Comparison of ENCODE assay signal across 16 mouse cellular contexts in the genomic region with DNA sequence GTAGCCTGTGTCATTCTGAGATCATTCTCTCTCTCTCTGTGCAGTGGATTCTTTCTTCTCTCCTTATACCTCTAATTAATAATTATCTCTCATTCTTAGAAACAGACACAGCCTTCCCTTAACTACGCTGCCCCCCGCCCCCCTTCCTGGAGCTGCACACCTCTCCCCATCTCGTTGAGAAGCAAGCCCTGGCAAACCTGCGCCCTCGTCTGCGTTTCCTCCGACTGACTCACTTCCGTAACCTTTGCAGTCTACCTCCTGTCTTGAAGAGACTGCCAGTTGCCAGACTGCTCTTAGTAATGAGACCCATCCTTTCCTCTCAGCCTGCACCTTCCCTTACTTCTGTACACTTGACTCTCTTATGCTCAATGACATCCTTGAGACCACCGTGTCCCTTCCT. TPM values are rescaled to one million over a fixed set of nuclear protein-coding genes. Genes with fewer than 3 reads are reported as not detected.
DNase-seq lines count a peak whose midpoint lies in the region; ATAC-seq lines count a peak whose summit lies in the region.
"Had no signal": no experiment of that assay in that cellular context is flagged by ENCODE, and none has a peak within 500 bp of the region (broad histone marks: within the 10 kb centered on the region; RNA-seq: fewer than 3 reads in every experiment).

No protein-coding gene starts in this region.

- peak; percentile 78 for ATAC-seq in inflammation-experienced regulatory T-cells, adult 6 months
- ATAC-seq: intestine, embryonic 15.5 days; liver, postnatal 0 days; midbrain, embryonic 16.5 days had no signal

- peak; percentile 34 for DNase-seq in kidney, adult 11 months
- DNase-seq in kidney, adult 18-20 months, result no peak
- DNase-seq in urinary bladder, postnatal 14 days (ENCODE audit: low spot score), result peak; percentile 48
- no peak for DNase-seq in urinary bladder, adult 2 months (ENCODE audit: low spot score)
- peak; percentile 18 for DNase-seq in naive thymus-derived CD4-positive, alpha-beta T cell, adult 2 months (ENCODE audit: low read depth)
- DNase-seq in left cerebral cortex, postnatal 10 days (ENCODE audit: extremely low spot score in 1 of 2, low spot score in 2 of 2), result no peak
- no peak for DNase-seq in cerebellum, adult 11-12 months
- DNase-seq: adrenal gland, postnatal 14 days; cerebellum, adult 18-20 months; cerebellum, postnatal 25 days; heart, postnatal 10 days; liver, postnatal 0 days; thymus, postnatal 25 days had no signal

- intact Hi-C loops in left cerebral cortex, postnatal 10 days (cut with DNase I), result no loop called here

RNA-seq across cellular contexts. Expression of a gene that starts 46.9 kb away (rescaled TPM):
- polyA plus RNA-seq in urinary bladder, adult 2 months (2012; rRNA removed), result 12.7 and 15.0 TPM in 2 replicates
- polyA plus RNA-seq in inflammation-experienced regulatory T-cells, adult 6 months (2017; shearing (Covaris generic)), result 1 to 10 TPM; 6.4 to 9.2 (median 6.4) TPM
- total RNA-seq in left cerebral cortex, postnatal 10 days (2021), result 10 to 100 TPM; 42.1 to 42.2 TPM

Comparison
In these comparisons a context has a peak if more than half of its experiments do, and no peak if none do; other contexts are left out.
1. DNase-seq: peak in kidney, adult 11 months (single experiment), urinary bladder, postnatal 14 days (single experiment) and naive thymus-derived CD4-positive, alpha-beta T cell, adult 2 months (single experiment); none in kidney, adult 18-20 months (single experiment), urinary bladder, adult 2 months (single experiment), left cerebral cortex, postnatal 10 days (0 of 2) and cerebellum, adult 11-12 months (single experiment).